Mouse (Mus musculus): Measurements from ENCODE around the gene Zfhx3. TPM values are rescaled to one million over a fixed set of nuclear protein-coding genes. Genes with fewer than 3 reads are reported as not detected.

Zfhx3 gene
- total and polyA plus RNA-seq, 2 experiments from 2014 or later: 9.6 to 13.8 TPM

- no peak for ATAC-seq
- no peak for DNase-seq
- H3K27ac ChIP-seq (ENCODE audit: low read depth, low read length): no peak overlapping the region
- H3K27me3 ChIP-seq (ENCODE audit: insufficient read depth, low read length): no peaks in the 10 kb centered on the region
- 57% methylated on average over 15 of the region's 15 CpGs for whole genome bisulfite sequencing
- TF ChIP-seq CTCF (IDR thresholded peaks at IDR 0.05; ENCODE audit: low read depth): no peak
- H3K4me2 ChIP-seq (ENCODE audit: low read depth): no peak overlapping the region
- H3K4me3 ChIP-seq (ENCODE audit: low read depth, low read length): no peak overlapping the region
- no peaks in the 10 kb centered on the region for H3K9me3 ChIP-seq (ENCODE audit: low read length)
- no peak overlapping the region for H3K9ac ChIP-seq
- 0 out of 2 replicates have a peak, but pooled peaks cover 3% of the 10 kb centered on the region for H3K4me1 ChIP-seq (ENCODE audit: insufficient read depth)
- H3K36me3 ChIP-seq (ENCODE audit: insufficient read depth): no peaks in the 10 kb centered on the region
Measured at GRCm38 (mm10) chr8:108999297-109000249, 1057.1 kb downstream of the Zfhx3 start.

DNA sequence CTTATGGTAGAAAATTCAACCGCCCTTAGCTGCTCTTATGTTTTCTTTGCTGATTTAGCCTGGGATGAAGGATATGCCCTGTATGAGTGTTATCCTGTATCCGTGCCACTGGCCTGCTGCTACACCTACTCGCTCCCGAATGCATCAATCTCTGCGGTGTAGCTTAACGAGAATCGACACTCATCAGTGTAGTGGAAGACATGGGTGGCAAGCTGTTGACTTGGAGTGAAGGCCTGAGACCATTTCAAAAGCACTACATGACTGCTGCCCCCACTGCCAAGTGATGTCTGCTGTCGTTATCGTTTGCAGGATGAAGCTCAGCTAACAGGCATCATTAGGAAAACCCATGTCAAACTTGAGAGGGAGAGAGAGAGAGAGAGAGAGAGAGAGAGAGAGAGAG, 1058.6 kb downstream of the Zfhx3 start:
- no peaks in the 10 kb centered on the region for H3K9me3 ChIP-seq (ENCODE audit: low read length)
- no peak overlapping the region for H3K4me2 ChIP-seq (ENCODE audit: low read depth)
- no peak for DNase-seq
- WGBS: 76% methylated on average over 9 of the region's 9 CpGs
- H3K4me1 ChIP-seq (ENCODE audit: insufficient read depth): 0 out of 2 replicates have a peak, but pooled peaks cover 3% of the 10 kb centered on the region
- no peaks in the 10 kb centered on the region for H3K36me3 ChIP-seq (ENCODE audit: insufficient read depth)
- H3K27me3 ChIP-seq (ENCODE audit: insufficient read depth, low read length): no peaks in the 10 kb centered on the region; the same call in 1 of the 2 replicates
- no peak overlapping the region for H3K9ac ChIP-seq
- no peak overlapping the region for H3K4me3 ChIP-seq (ENCODE audit: low read depth, low read length)
- H3K27ac ChIP-seq (ENCODE audit: low read depth, low read length): no peak overlapping the region
- TF ChIP-seq CTCF (IDR thresholded peaks at IDR 0.05; ENCODE audit: low read depth): no peak
- no peak for ATAC-seq

DNA sequence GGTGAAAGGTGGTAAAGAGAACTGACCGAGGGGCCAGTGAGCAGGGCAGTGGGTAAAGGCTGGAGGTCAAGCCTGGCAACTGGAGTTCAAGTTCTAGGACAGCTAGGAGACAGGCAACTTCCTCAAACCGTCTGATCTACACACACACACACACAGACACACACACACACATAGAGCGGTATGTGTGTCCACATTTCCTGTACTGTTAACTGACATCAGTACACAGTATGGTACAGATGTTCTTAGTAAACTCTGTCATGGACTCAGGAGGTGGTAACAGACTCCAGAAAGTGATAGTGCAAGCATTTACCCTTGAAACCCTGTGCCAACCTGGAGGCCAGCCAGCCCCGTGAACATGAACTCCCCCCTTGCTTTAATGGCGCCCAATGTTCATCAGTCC, 1059.5 kb downstream of the Zfhx3 start:
- Histone ChIP-seq H3K27ac (ENCODE audit: low read depth, low read length) (no peak overlapping the region), H3K36me3 (ENCODE audit: insufficient read depth) (no peaks in the 10 kb centered on the region), H3K27me3 (ENCODE audit: insufficient read depth, low read length) (no peaks in the 10 kb centered on the region; the same call in 1 of the 2 replicates), H3K4me3 (ENCODE audit: low read depth, low read length) (no peak overlapping the region), H3K9me3 (ENCODE audit: low read length) (no peaks in the 10 kb centered on the region), H3K4me1 (ENCODE audit: insufficient read depth) (0 out of 2 replicates have a peak, but pooled peaks cover 3% of the 10 kb centered on the region), H3K9ac (no peak overlapping the region), H3K4me2 (ENCODE audit: low read depth) (no peak overlapping the region)
- DNase-seq (no peak), ATAC-seq (no peak)
- WGBS: 88% methylated on average over 5 of the region's 5 CpGs
- TF ChIP-seq CTCF (IDR thresholded peaks at IDR 0.05; ENCODE audit: low read depth): no peak

DNA sequence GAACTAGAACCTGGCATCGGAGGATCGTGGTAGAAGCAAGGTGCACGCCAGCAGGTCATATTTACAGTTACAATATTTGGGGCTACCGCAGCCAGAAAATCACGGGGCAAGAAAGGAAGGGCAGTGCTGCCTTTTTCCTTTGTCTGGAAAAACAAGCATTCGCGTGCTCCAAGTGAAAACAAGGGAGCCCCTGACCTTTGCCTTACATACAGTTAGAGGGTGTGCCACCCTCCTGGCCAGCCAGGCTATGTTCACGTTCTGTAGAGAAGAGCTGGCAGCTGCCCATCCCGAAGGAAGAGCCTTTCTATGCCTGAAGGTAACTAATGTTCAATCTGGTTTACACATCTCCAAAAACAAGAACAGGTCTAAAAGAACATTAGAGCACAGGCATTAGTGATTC, 1064.5 kb downstream of the Zfhx3 start:
- WGBS: 69% methylated on average over 9 of the region's 9 CpGs
- ATAC-seq: no peak
- H3K4me2 ChIP-seq (ENCODE audit: low read depth): no peak overlapping the region
- H3K9me3 ChIP-seq (ENCODE audit: low read length): no peaks in the 10 kb centered on the region
- TF ChIP-seq CTCF (IDR thresholded peaks at IDR 0.05; ENCODE audit: low read depth): no peak
- no peak overlapping the region for H3K9ac ChIP-seq
- H3K36me3 ChIP-seq (ENCODE audit: insufficient read depth): no peaks in the 10 kb centered on the region
- H3K27ac ChIP-seq (ENCODE audit: low read depth, low read length): no peak overlapping the region
- H3K4me3 ChIP-seq (ENCODE audit: low read depth, low read length): no peak overlapping the region
- no peak for DNase-seq
- no peaks in the 10 kb centered on the region; the same call in none of the 2 replicates for H3K27me3 ChIP-seq (ENCODE audit: insufficient read depth, low read length)
- H3K4me1 ChIP-seq (ENCODE audit: insufficient read depth): 0 out of 2 replicates have a peak, but pooled peaks cover 3% of the 10 kb centered on the region

Small RNA genes lying within 50 kb of the gene (microRNA-seq; reads per million reads assigned to microRNA genes)
- 0 to 0.37 reads per million in 2 experiments for gene Mir3108
